Mouse (Mus musculus) left cerebral cortex, adult 2 months (tissue): ENCODE measurements at regions not wholly inside any gene's neighbourhood (a gene's known extent, or its start where the extent isn't known, plus 50 kb on each side); places are given as distances from the start of the nearest gene placed in this dataset.

Experiments
- DNase-seq, 2 experiments: peaks; one replicate each; pipeline ENCODE4 v3.0.0; 2021 to 2022; ENCODE audit warnings: low spot score in 2 of 2, mixed read lengths in 1 of 2; ENCODE audit errors: extremely low spot score in 1 of 2
- H3K27ac ChIP-seq: fragments of 200-600 bp; 2 replicates; pipeline ENCODE4 v1.8.1; 2022
- H3K4me3 ChIP-seq: fragments of 200-600 bp; 2 replicates; pipeline ENCODE4 v1.8.1; 2022
- CTCF ChIP-seq: fragments of 200-600 bp; IDR thresholded peaks from 2 replicates; pipeline ENCODE4 v1.8.1; 2022; ENCODE audit warnings: antibody characterized with exemption, mild to moderate bottlenecking, moderate library complexity
- intact Hi-C: fragments of 180-260 bp; cut with DNase I; formaldehyde crosslinking; loops from one replicate; pipeline ENCODE4 v1.15.1; 2025

GRCm38 (mm10) chr1:193714631-193715030 is 344.5 kb upstream of the Camk1g start:
- TF ChIP-seq CTCF = no peak
- DNase-seq = no peak
- intact Hi-C loops = no loop called here
- H3K4me3 ChIP-seq = no peak overlapping the region
- no peak overlapping the region for H3K27ac ChIP-seq

GRCm38 (mm10) chr1:193705205-193705604 is 335.1 kb upstream of the Camk1g start:
- no peak for TF ChIP-seq CTCF
- intact Hi-C loops = no loop called here

GRCm38 (mm10) chr1:193702707-193703419 is 332.8 kb upstream of the Camk1g start:
- intact Hi-C loops = loop anchor here (2.0 to 5.0 kb wide), 6 partner anchors 126 to 1114 kb away; no protein-coding TSS in a partner anchor
- no peak overlapping the region for H3K27ac ChIP-seq
- peak; percentile 92 for TF ChIP-seq CTCF
- DNase-seq = peak; percentile 35 to 43
- H3K4me3 ChIP-seq = peak overlapping the region; percentile 21; the same call in 1 of the 2 replicates

More at GRCm38 (mm10) chr1:193705205-193705604, 335.1 kb upstream of the Camk1g start:
- DNase-seq = no peak
- H3K4me3 ChIP-seq = no peak overlapping the region
- no peak overlapping the region for H3K27ac ChIP-seq

- DNase-seq = no peak
- TF ChIP-seq CTCF = no peak
- no peak overlapping the region for H3K4me3 ChIP-seq
- H3K27ac ChIP-seq = no peak overlapping the region
- intact Hi-C loops = loop anchor here (5.0 kb wide), 5 partner anchors 198 to 1117 kb away; no protein-coding TSS in a partner anchor
Observed at GRCm38 (mm10) chr1:193700217-193700616, 330.1 kb upstream of the Camk1g start.

GRCm38 (mm10) chr1:193698603-193699266 is 328.6 kb upstream of the Camk1g start:
- intact Hi-C loops = loop anchor here (2.0 to 5.0 kb wide), 2 partner anchors 524 to 924 kb away; no protein-coding TSS in a partner anchor
- no peak overlapping the region for H3K27ac ChIP-seq
- peak; percentile 77 to 84 for DNase-seq
- peak; percentile 93 for TF ChIP-seq CTCF
- no peak overlapping the region for H3K4me3 ChIP-seq

GRCm38 (mm10) chr1:193697857-193698256 is 327.8 kb upstream of the Camk1g start:
- intact Hi-C loops = loop anchor here (2.0 to 5.0 kb wide), 2 partner anchors 525 to 924 kb away; no protein-coding TSS in a partner anchor
- no peak overlapping the region for H3K27ac ChIP-seq
- TF ChIP-seq CTCF = no peak
- no peak for DNase-seq
- no peak overlapping the region for H3K4me3 ChIP-seq

- Histone ChIP-seq H3K4me3 (no peak overlapping the region), H3K27ac (no peak overlapping the region)
- DNase-seq = no peak
- TF ChIP-seq CTCF = no peak
- intact Hi-C loops = loop anchor here (5.0 kb wide), 1 partner anchor 925 kb away; no protein-coding TSS in a partner anchor
Observed at GRCm38 (mm10) chr1:193697001-193697400, 326.9 kb upstream of the Camk1g start.

- TF ChIP-seq CTCF = no peak
- H3K4me3 ChIP-seq = no peak overlapping the region
- no peak for DNase-seq
- intact Hi-C loops = no loop called here
- H3K27ac ChIP-seq = no peak overlapping the region
Observed at GRCm38 (mm10) chr1:193692991-193693390, 322.9 kb upstream of the Camk1g start.

GRCm38 (mm10) chr1:193689601-193690000 is 319.5 kb upstream of the Camk1g start:
- no peak overlapping the region for H3K27ac ChIP-seq

GRCm38 (mm10) chr1:193682917-193683316 is 312.8 kb upstream of the Camk1g start:
- intact Hi-C loops = no loop called here
- no peak for TF ChIP-seq CTCF
- no peak overlapping the region for H3K4me3 ChIP-seq
- H3K27ac ChIP-seq = no peak overlapping the region
- no peak for DNase-seq

More at GRCm38 (mm10) chr1:193689601-193690000, 319.5 kb upstream of the Camk1g start:
- no peak for DNase-seq
- intact Hi-C loops = no loop called here
- H3K4me3 ChIP-seq = no peak overlapping the region
- no peak for TF ChIP-seq CTCF

GRCm38 (mm10) chr1:193678448-193678847 is 308.4 kb upstream of the Camk1g start:
- intact Hi-C loops = no loop called here
- DNase-seq = no peak
- Histone ChIP-seq H3K27ac (no peak overlapping the region), H3K4me3 (no peak overlapping the region)
- no peak for TF ChIP-seq CTCF

GRCm38 (mm10) chr1:193673236-193673830 is 303.2 kb upstream of the Camk1g start:
- Histone ChIP-seq H3K4me3 (no peak overlapping the region), H3K27ac (no peak overlapping the region)
- TF ChIP-seq CTCF = peak; percentile 63
- intact Hi-C loops = loop anchor here (2.0 kb wide), 1 partner anchor 87 kb away; no protein-coding TSS in a partner anchor
- DNase-seq = peak; percentile 17 to 25
